Mouse (Mus musculus): ENCODE measurements around the gene Gna13.
A peak's percentile ranks its signal among the peaks of the same experiment; 100 is the strongest.

Gna13 gene

DNA sequence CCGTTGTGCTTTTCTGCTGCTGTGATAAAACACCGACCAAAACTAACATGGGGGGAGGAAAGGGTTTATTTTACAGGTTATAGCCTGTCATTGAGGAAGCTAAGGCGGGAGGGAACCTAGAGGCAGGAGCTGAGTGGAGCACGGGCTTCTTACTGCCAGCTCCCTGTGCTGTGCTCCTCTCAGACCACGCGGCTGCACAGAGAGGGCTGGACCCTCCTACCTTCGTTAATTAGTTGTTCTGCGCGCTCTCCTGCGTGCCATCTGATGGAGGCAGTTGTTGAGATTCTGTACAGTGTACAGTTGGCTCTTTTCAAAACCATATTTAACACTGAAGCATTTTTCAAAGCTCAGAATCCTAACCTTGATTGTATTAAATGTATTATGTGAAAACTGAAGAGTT is 14.8 kb downstream of the Gna13 start:
- no peak for DNase-seq

DNA sequence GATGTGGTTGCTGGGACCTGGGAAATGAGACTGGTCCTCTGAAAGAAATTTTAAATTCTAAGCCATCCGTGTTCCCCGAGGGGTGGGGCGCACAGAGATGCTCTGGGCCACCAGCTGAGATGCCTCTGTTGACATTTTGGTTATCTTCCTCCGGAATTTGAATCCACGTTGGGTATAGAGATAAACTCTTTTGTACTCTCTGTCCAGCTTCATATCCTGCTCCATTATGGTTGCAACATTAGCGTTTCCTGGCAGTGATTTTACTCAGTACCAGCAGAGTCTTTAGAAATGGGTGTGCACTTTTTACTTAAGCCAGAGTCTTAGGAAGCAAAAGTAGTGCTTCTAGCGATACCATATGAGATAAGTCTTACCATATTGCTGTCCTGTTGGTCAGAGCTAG is 15.4 kb downstream of the Gna13 start:
- DNase-seq, result no peak

DNA sequence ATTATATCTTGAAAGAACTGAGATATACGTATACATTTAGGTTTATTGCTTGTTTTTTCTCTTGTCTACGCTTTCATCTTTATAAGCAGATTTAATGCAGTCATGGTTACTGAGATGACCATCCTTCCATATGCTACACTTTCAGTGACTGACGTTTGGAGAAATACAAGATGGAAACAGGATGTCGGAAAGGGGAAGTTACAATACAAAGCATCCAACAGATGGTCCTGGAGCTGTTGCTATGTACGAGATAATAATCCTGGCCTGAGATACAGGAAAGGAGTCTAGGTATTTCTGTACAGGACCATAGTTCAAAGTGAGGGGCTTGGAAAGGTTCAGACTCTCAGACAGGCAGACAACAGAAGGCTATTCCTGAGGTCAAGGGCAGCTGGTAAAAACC is 18.0 kb downstream of the Gna13 start:
- DNase-seq, result no peak

DNA sequence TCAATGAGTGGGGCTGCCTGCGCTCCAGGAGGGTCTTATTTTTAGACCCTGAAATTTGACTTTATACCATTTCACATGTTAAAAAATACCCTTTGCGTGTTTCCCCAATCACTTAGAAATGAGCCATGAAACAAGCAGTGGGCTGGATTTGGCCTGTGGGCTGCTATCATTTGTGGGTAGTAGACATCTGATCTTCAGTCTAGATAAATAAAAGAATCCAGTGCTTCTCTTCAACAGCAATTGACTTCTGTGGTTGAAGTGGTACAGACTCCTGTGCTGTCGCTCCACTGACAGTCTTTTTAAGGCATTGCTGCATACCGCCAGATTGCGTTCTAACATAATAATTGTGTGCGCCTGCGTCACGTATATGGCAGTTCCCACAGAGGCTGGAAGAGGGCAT is 22.7 kb downstream of the Gna13 start:
- no peak for DNase-seq

DNA sequence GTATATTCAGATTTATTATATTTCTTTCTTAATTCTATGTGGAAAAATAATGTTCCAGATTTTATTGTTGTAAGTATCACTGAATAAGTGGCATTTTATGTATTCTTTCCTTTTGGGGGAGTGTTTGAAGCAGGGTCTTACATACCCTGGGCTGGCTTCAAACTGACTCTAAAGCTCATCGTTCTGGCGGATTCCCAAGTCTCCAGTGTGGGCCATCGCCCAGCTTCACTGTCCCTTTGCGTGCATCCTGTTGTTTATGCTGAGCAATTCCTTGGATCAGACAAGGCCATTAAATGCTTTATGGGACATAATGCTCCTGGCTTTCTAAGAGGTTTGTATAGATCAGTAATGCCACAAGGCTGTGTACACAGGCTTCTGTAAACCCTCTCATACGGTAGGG is 26.4 kb downstream of the Gna13 start:
- DNase-seq, result no peak

DNA sequence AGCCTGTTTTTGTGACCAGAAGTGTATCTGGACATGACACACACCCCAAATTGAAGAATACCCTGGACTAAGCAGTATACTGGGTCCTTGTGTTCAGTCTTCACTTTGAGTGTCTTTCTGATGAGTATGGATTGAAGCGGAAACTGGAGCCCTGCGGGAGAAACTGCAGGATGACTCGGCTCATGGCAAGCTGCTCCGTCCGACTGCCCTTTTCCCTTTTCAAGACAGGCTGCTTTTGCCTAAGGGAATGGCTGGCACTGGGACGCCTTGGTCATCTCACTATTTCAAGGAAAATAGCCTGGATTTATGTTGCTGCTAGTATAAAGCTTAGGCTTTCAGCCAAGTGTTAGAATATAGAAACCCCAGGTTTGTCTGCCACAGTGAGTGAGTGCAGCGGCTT is 28.6 kb downstream of the Gna13 start:
- no peak for DNase-seq

DNA sequence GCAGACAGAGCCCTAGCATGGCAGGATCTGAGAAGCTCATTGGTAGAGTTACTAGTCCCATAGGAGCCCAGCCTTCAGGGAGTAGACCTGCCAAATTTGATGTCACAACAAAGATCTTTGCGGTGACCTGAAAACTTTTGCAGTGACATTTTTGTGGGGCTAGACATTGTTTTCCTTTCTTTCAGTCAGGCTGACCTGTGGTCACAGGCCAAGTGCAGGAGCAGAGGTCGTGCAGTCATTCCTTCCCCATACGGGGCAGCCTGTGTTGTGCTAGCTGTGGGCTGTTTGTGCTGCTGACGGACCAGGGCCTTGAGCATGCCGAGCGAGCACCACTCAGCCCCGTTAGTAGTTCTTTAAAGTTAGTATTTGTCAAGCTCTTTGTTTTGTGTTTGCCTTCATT is 29.1 kb downstream of the Gna13 start:
- no peak for DNase-seq

DNA sequence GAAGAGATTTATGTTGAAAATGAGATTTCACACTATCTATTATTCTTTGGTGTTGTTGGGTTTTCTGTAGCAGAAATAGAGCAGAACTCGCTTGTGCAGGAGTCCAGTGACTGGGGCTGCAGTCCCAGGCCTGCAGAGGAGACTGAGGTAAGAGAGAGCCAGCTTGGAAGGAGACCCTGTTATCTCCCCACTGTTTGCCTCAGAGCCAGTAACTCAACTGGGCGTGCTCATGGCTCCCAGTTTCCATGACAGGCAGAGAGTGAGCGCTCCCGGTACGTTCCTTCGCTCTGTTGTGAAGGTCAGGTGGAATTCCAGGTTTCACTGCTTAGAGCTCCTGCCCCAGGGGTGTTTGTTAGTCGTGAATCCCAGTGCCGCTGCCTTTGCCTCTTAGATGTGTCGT is 30.0 kb downstream of the Gna13 start:
- DNase-seq, result no peak

DNA sequence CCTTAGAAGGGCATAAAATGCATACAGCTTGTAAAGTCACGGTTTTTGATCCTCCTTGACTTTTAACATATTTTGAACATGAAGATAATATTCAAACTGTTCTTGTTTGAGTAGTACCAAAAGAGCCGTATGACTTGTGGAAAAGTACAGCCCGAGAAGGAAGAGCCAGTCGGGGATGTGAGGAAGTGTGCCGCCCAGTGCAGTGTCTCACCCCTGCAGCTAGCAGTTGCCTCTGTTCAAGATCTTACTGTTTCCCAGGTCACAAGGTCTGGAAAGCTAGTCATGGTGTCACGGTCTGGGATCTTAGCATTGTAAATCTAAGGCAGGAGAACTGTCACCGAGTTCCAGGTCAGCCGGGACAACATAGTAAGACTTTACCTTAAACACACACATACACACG is 32.1 kb downstream of the Gna13 start:
- DNase-seq, result no peak

DNA sequence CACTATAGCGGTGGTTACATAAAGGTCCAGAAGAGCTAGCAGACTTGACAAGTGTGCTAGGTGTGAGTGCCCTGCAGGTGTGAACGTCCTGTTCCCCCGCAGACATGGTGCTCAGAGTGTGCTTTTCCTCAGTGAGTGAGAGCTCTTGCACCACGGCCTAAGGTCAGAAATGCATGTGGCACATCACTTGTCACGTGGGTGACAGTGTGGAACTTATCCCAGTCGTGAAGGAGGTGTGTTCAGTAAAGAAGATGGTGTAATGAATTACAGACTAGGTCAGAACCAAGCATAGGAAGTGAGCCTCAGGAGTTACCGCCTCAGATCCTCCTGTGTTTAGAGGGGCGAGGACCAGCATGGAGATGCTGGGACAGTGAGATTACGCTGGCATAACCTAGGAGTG is 32.7 kb downstream of the Gna13 start:
- no peak for DNase-seq

DNA sequence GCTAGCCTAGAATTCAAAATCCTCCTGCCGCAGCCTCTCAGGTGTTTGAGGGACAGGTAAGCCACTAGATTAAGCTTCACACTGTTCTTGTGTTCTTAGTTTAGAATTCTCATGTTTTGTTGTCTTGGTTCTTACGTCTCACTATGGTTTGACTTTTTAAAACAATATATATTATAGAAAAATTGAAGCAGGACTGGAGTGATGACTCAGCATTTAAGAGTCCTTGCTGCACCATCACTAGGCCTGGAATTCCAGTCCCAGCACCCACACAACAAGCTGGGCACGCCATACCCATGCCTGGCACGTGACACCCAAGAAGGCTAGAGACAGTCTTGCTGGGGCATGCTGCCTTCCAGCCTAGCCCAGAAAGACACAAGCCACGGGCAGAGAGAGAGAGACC is 43.8 kb downstream of the Gna13 start:
- no peak for DNase-seq

DNA sequence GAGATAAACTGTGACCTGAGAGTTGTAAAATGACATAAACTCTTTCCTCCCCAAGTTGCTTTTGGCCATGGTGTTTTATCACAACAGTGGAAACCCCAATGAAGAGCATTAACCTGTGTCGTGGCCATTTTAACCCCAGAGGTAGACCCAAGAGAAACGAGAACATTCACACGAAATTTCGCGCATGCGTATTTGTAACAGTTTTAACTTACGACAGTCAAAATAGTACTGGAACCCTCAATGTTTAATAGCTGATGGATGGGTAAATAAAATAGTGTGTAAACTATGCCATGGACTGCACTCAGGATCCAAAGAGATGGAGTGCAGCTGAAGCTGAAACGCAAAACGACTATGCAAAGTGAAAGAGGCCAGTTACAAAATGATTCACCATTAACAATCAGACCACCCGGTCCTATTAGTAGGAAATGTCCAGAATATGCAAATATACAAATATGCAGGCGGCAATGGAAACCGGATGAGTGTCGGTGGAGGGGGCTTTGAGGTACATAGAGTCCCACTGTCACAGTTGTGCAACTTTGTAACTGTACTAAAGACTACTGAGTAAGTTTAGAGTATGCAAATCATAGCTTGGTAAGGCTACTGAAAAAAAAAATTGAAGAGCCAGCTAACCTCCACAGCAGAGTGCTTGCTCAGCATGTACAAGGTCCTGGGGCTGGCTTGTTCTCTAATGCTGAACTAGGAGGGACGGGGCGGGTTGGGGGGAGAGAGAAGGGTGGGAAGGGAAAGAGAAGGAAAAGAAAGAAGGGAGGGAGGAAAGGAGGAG is 47.8 kb downstream of the Gna13 start:
- no peak for DNase-seq

DNA sequence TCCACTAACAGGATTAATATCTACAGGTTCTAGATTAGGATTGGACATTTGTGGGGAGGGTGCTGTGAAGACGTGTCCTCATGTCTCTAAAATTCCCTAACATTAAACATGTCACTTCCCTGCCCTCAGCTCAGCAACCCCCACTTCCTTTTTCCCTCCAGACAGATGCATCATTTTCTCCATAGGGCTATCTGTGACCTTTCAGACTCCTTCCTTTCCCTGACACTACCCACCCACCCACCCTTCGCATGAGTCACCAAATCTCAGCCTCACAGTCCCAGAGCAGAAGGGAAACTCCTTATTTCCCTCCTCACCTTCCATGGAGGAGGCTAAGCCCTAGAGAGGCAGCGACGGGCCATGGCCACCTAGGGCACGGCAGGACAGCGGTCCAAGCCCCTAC is 51.0 kb downstream of the Gna13 start, which contains the start of gene 9930022D16Rik:
9930022D16Rik (plus strand) TSS at position 301 of the 400 bp plus-strand sequence.
- DNase-seq, result no peak

DNA sequence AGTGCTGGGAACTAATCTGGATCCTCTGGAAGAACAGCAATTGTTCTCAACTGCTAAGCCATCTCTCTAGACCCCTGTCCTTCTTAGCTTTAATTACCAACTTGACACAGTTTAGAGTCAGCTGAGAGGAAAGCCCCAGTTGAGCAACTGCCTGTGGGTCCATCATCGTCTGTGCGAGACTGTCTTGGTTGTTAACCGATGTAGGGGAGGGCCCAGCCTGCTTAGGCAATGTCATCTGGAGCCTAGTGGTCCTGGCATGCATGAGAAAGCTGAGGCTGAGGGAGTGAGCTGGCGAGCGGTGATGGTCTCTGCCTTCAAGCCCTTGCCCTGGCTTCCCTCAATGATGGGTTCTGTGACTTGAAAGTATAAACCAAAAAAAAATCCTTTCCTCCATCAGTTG is 52.2 kb downstream of the Gna13 start:
- DNase-seq, result no peak

DNA sequence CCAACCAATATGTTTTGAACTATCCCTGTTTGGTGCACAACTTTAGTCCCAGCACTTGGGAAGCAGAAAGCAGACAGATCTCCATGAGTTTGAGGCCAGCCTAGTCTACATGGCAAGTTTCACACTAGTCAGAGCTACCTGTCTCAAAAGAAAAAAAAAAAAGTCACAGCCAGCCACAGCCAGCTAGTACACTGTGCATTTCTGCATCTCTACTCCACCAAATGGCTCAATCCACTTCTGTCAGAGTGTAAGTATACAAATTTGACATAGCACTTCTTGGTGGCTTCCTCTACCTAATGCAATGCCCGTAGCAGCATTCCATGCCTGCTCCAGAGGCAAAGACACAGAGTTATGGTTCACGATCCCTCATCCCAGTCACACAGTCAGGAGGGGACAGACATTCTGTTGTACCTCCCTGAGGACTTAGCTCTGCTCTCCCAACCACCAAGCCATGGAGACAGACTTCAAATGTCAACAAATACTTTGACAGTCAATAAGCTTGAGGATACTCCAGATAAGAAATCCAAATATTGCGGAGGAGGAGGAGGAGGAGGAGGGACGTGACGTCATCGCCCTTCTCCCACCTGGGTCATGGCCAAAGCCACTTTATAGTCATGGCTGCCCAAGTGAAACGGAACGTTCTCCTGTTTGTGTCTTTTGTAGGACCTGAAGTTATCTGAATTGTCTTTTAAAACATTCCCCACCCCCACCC is 54.2 kb downstream of the Gna13 start:
- DNase-seq, result no peak

DNA sequence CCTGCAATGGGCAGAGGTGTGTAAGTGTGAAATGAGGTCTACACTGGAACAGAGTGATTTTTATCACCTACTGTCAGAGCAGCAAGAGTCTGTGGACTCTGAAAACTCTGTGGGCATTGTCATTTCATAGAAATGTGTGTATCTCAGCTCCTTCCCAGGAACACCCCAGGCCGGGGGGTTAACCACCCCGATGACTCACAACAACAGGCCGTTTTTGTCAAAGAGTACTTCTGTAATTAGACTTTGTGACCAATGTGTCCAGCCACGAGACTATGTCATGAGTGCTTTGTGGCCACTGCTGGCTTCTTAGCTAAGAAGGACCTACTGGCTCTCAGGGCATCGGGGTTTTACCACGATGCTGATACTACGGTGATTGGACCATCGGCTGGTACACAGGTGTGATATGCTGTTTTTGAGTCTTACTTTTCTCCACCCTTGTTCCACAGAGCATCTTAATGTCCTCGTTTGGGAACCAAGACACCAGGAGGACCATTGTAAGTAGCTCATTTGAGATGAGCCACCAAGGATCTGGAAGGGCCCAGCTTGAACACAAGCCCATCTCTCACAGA is 54.9 kb downstream of the Gna13 start:
- DNase-seq, result no peak

DNA sequence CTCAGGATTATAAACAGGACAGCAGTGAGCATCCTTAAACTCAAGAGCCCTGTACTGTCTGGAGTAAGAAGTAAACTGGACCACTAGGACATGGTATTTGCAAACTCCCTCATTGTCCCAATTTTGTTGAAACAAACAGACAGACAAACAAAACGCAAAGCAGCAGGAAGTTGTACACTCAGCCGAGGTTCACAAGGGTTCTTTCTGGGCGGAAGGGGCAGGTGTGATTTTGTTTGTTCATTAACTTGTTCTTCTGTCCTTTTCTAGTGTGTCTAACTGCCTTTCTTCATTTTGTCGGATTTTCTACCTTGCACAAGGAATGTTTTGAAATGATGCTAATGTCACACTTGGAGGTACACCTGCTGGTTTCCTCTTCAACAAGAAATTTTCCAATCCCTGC is 56.8 kb downstream of the Gna13 start:
- DNase-seq, result no peak

DNA sequence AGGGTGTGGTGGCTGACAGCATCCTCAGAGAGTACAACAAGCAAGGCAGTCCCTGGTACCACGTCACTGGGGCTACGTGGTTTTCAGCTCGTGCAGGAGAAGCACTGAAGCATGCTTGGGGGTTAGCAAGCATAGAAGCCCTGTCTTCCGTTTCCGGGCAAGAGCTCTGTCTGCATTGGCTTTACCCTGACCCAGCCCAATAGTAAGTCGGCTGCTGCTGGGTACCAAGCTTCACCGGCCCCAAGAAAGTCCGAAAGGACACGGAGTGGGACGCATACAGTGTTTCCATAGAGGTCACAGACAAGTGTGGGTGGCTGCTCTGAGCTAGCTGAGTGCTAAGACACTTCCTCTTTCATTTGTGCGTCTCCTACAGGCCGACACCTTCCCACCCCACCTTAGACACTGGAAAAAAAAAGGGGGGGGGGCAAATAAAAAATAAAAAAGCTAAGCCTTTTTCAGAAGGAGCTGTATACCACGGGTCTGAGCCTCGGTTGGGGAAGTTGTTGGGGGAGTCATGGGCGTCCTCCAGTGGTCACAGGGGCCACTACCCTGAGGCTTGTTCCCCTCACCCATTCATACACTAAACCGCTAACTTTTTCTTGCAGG is 57.4 kb downstream of the Gna13 start:
- DNase-seq, result no peak

DNA sequence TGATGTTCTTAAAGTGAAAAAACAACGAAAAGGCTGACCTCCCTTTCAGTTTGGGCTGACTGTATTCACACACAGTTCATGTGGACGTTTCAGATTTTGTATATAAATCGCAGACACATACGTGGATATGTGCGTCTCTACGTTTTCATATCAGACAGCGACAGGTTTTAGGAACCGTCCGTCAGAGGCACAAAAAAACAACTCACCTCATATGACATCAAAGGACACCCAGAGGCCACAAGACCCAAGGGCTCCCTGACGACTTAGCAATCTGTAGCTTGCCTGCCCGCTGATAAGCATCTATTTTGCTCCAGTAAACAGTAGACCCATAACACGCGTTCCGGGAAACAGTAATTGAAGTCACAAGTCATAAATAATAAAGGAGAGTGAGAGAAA is 57.9 kb downstream of the Gna13 start:
- no peak for DNase-seq

DNA sequence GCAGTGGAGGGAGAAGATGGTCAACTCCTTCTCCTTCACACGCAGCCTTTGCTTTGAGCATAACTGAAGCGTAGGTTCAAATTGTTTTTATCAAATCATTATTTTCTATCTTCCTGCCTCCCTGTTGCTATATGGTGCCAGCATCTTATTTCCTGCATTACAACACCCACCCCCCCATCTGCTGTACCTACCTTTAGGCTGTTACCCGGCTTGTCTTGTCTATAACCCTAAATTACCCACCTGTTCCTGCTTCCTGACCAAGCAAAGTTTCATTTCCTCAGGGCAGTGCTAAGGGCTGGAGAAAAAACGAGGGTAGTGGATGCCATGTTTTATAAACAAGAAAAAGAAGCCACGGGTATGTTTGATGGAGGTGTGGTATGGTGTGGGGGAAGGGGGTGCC is 58.6 kb downstream of the Gna13 start:
- no peak for DNase-seq

DNA sequence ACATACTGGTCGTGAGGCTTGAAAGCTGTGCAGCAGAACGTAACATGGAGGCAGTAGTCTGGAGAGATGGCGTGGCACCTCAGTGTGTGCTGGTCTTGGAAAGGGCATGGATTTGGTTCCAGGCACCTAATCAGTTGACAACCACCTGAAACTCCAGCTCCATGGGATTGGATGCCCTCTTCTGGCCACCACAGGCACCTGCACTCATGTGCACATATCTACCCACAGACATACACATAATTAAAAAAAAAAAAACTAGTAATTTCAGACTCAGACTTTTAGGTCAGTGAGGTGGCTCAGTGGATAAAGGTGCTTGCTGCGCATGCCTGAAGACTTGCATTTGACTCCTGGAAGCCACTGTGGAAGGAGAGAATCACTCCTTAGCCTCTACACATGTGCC is 59.6 kb downstream of the Gna13 start:
- no peak for DNase-seq

DNA sequence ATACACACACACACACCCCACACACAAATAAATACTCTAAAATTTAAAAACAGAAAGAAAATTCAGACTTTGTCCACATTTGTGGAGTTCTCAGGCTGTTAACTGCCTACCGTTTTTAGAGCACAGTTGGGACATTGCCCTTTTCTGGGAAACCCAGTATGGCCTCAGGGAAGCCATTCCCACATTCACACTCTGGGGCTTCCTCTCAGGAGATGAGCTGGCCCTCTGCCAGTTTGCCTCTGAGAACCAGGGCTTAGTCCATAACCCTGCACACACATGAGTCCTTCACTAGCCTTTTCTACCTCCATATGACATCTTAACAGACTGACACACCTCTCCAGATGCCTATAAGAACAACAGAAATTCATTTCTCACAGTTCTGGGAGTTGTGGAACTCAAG is 60.7 kb downstream of the Gna13 start:
- DNase-seq, result no peak

DNA sequence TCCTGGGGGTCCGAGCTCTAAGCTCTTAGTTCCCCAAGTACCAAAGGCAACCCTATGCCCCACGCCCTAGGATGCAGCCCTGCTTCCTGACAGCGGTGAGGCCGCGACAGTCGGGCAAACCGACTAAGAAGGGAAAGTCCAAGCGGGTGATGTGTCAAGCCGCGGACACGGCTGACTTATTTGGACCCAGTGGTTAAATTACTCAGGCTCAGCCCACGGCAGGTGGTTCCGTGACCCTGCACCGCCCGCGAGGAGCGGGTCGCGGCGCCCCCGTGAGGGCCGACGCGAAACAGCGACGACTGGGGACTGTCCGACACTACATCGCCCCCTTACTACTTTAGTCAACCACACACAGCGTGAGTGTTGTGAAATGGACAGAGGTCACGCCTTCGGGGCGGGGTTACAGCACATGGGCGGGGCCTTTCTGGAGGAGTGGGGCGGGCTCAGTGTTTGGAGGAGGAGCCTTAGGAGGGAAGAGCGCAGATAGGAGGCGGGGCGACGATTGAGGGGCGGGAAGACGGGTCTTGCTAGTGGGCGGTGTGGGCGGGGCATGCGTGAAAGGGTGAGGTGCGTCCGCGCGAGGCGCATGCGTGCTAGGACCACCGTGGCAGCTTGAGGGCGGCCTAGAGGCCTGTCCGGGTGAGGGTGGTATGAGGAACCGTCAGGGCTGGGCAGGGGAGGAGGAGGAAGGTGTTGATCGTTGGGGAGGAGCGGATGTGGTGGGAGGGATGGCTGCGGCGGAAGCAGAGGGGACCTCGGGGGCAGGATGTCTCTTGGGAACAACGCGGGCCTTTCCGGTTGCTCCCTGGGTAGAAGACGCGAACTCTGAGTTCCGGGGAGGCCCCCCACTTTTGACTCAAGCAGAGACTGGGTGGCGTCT is 63.0 kb downstream of the Gna13 start, which contains the start of gene Amz2:
Amz2 (plus strand) TSS at position 555 of the 880 bp plus-strand sequence.
- peak; percentile 99 for DNase-seq
